Mouse (Mus musculus) left cerebral cortex, postnatal 25 days (tissue): Measurements from ENCODE around the gene Plekho2. TPM values are rescaled to one million over a fixed set of nuclear protein-coding genes. Genes with fewer than 3 reads are reported as not detected.

Source experiments
- DNase-seq, 2 experiments: peaks; one replicate each; pipeline ENCODE4 v3.0.0; 2022; ENCODE audit warnings: low spot score in 2 of 2, mixed read lengths in 1 of 2
- intact Hi-C: fragments of 180-260 bp; cut with DNase I; formaldehyde crosslinking; loops from one replicate; pipeline ENCODE4 v1.15.1; 2025
- total RNA-seq, 2 experiments: library from RNA; stranded (reverse); gene quantifications; 2 replicates each; pipeline ENCODE4 v1.2.3; 2021

The Plekho2 gene
- total RNA-seq, 2 experiments from 2014 or later, result 13.3 to 17.0 TPM

DNA sequence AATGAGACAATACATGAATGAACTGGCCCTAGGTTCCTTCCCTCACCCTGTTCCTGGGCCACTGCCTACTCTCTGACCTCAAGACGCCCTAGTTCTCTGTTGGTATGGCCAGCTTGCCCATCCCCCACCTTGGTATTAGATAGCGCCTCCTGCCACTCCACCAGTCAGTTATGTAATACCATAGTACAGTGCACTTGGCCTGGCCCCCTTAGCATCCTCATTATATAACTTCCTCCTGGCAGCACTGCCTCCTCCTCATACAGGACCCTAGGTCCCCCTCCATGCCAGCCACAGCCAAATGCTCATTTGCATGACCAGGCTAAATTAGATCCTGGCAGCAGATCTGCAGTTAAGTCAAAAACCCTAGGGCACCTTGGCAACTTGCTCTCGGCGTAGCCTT is 18.8 kb downstream of the Plekho2 start:
- intact Hi-C loops, result no loop called here
- peak; percentile 15 to 33 for DNase-seq

DNA sequence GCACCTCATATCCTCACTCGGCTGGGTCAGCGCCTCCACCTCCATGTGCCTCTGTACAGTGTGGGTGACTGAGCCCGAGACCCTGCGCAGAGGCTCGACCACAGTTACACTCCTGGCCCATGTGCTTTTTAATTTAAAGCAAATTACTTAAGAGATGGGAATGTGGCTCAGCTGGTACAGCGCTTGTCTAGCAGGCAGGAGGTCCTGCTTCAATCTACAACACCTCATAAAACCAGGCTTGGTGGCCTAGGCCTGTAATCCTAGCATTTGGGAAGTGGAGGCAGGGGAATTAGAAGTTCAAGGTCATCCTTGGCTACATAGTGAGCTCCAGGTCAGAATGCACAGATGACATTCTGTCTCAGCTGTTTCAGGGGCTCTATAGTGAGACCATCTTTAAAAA is 21.0 kb downstream of the Plekho2 start:
- no peak for DNase-seq
- intact Hi-C loops, result no loop called here

DNA sequence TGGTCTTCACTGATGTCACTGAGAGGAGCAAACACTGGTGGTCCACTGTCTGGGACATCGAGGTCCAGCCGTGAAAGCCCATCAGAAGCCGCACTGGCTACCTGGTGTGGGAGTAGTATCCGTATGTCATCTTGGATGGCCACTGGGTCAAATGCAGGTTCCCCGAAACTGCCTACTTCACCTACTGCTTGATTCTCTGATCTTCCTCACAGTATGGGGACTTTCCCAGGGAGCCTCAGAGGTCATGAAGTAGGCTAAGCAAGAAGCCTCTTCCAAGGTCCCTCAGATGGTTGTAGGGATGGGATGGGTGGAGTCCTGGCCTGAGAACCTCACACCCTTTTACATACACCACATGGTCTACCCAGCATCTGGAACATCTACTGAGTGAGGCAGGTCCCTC is 22.9 kb downstream of the Plekho2 start:
- intact Hi-C loops, result no loop called here

DNA sequence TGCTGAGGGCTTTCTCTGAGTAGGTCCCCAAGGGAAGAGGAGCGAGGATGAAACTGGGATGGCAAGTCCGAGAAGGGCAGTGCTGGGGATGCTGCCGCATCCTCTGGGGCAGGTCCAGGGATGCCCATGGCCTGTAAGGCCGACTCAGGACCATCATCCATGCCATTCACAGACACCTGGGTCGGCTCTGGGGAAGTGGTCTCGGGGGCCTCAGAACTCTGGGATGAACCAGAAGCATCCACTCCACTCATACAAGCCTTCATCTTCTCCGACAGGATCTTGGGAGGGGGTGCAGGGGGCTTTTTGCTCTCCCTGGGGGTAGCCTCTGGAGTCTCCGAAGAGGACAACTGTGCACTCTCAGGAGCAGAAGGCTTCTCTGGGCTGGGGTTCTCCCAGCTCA is 23.5 kb downstream of the Plekho2 start:
- DNase-seq, result no peak
- intact Hi-C loops, result no loop called here

More for the DNA sequence above, 22.9 kb downstream of the Plekho2 start:
- DNase-seq, result no peak

DNA sequence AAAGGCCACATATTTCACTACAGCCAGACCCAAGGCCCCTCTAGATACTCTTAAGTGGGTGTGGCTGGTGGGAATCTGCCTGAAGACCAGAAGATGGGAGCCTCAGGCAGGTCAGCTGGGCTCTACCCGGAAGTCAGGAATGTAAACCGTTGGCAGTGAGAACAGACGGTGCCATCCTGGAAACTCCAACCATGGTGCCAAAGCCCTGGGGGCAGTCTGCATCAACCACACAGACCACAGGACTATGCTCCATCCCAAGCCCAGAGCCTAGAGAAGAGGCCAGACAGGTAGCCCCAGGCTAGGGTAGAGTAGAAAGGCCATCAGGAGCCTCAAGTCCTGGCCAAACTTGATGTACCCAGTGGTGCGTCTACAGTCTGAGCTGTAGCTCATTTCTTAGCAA is 24.2 kb downstream of the Plekho2 start:
- intact Hi-C loops, result no loop called here
- no peak for DNase-seq

DNA sequence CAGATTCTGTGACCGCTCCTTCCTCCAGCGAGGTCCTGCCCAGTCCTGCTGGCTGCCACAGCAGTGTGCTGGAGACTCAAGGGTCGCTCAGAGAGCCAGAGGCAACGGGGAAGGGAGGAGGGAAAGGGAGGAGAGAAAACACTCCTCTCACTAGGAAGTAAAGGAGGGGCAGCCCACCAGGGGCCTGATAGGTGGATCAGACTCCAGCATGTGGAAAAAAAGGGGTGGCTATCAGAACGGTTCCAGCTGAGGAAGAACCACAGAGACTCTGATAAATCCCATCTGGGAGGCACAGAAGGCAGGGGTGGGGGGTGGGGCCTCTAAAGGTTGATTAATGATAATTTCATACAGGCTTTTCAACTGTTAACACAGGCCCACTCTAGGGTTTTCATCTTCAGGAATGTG is 24.8 kb downstream of the Plekho2 start:
- intact Hi-C loops, result no loop called here
- no peak for DNase-seq

DNA sequence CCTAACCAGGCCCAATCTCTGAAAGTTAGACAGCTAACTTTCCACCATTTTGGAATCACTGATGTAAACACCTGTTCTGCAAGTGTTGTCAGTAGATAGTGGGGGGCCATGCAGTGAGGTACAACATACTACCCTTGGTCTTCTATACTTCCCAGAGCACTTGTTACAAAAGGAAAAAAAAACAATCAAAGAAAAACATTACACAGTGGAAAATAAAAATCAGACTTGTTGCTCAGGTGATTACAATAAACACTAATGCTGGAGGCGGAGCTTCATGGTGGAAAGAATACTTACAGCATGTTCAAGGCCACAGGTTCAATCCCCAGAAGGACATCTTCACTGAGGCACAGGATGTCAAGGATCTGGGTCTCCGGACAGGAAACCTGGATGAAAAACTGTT is 27.1 kb downstream of the Plekho2 start:
- intact Hi-C loops, result no loop called here
- no peak for DNase-seq

DNA sequence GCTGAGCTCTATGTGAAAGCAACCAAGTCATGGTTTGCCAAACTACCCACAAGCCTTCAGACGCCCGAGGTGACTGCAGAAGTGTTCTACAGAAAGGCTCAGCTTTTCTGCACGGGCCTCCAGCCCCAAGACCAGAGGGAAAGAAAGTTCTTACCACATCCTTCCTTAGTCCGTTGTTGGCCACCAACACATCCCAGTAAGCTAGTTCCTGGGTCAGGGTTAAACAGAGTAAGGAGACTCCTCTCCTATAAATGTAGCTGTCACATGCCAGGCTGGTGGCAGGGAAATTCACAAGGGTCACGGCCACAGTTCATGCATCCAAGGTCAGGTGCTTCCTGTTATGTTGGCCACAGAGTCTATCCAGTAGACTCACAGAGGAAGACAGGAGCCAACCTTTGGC is 27.7 kb downstream of the Plekho2 start:
- DNase-seq, result no peak
- intact Hi-C loops, result no loop called here

DNA sequence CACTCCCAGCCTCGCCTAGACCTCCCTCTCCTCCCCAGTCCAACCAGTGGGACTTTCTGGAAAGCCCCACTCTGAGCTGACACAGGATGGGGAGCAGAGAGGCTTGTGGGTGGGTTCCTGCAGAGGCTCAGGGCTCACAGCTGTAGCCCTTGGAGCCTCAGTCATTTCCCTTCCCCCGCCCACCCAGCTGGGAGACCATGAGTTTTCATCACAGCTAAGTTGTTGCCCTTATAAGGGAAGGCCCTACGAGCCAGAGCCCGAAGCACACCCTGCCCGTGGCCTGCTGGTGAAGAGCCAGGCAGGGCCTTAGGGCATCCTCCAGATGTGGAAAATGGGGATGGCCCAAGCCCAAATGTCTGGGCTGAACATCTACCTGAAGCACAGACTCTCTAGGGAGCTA is 28.8 kb downstream of the Plekho2 start:
- no peak for DNase-seq
- intact Hi-C loops, result no loop called here

DNA sequence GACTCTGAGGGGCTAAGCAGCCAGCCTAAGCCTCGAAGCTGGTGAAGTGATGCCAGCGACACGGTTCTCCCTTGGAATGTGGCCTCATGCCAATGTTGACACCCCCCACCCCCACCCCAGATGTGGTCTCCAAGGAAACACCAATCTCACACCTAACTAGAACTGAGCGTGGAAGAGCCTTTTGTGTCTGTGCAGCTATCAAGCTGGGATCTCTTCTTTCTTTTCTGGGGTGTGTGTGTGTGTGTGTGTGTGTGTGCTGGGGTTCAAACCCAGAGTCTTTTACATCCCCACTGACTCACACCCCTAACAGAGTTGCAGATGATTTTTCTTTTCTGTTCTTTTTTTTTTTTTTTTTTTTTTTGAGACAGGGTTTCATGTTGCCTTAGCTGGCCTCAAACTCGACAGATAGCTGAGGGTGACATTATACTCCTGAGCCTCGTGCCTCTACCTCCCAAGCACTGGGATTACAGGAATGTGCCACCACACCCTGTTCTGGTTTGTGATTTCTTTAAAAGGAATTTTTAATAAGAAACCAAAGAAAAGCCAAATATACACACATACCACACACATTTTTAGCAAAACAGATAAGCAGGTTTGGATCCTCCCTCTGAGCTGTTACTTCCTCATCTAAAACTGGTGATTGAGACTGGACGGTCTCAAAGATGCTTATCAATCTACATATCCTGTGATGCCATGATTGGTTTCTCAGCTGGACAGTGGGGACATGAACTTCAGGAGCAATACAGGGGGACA is 29.6 kb downstream of the Plekho2 start:
- intact Hi-C loops, result no loop called here
- no peak for DNase-seq

DNA sequence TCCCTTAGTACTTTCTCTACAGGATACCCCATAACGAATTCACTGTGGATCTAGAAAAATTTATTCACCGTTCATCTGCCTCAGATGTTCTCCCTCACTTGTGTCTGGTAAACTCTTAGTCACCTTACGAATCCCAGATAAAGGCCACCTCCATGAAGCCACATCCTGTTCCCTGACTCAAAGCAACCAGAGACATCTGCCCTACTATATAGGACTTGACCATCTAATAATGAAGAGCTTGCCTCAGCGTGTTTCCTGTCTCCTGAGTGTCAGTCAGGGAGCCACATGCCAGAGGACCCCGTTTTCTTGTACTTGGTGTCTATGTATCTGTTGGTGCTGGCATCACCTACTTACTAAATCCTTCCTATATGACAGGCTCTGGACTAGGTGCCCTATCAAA is 30.2 kb downstream of the Plekho2 start:
- intact Hi-C loops, result no loop called here
- DNase-seq, result no peak

DNA sequence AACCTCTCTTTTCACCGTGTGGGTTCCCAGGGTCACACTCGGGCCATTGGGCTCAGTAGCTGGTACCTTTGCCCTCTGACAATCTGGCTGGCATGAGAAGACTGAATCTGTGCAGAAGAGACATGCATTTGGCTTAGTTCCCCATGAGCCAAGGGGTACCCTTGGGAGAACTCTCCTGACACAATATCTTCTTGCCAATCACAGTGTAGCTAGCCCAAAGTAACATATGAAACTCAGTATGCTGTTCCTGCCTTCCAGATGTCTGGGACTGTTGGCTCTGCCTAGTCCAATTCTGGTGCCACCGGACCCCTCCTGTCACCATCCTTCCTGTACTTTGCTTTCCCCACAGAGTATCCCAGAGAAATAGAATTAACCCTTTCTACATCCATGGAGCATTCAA is 30.7 kb downstream of the Plekho2 start:
- intact Hi-C loops, result no loop called here
- no peak for DNase-seq

DNA sequence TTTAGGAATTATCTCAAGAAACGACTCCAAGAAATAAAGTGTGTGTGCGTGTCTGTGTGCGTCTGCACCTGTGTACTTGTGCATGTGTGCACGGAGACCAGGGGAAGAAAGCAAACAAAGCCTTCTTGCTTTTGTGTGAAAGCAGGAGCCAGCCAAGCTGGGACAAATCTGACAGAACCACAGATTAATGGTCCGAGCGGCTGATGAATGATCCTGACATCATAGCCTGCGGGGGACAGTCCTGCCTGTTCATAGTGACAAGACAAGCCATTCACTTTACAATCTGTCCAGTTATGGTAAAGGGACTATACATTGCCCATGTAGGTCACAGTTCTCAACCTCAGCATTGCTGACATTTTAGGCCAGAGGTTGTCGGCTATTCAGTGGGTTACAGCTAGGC is 31.5 kb downstream of the Plekho2 start:
- intact Hi-C loops, result no loop called here
- no peak for DNase-seq

DNA sequence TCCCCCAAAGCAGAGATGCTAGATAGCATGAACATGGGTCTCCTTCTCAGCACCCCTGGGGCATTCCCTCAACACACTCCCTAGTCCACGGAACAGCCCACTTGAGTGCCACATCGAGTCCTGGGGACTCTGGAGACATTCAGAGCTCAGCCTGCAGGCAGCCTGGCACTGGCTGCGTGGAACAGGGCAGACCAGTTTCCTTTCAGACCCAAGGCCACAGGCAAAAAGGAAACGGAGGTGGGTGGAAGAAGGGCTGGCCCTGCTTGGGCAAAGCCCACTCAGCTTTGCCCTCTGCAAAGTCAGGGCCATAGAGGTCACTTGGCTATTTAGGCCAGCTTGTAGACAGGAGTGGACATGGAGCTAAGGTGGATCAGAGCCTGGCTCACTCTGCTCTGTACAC is 32.0 kb downstream of the Plekho2 start:
- no peak for DNase-seq
- intact Hi-C loops, result no loop called here

DNA sequence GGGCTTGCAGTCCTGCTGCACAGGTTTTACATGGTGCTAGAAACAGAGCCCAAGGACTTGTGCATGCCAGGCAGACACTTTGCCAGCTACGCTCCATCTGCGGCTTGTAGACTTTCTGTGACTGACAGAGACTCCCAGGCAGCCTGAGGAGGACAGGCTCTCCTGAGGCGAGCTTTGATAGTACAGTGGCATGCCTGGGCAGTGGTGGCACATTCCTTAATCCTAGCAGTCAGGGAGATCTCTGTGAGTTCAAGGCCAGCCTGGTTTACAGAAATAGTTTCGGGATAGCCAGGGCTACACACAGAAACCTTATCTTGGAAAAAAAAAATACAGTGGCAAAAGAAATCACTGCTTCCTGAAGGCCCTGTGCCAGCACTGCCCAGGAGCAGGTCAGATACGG is 32.7 kb downstream of the Plekho2 start:
- DNase-seq, result no peak
- intact Hi-C loops, result no loop called here

DNA sequence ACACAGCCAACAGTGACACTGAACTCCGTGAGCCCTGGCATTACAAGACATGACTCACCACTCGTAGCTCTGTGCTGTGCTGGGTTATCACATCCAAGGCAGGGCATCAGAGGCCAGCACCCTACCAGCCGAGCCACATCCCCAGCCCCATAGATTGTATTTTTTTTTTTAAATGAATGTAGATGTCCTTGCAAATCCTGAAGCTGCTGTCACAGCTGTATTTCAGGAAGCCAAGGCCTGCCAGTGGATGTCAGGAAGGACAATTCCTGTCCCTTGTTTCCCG is 33.5 kb downstream of the Plekho2 start:
- DNase-seq, result no peak
- intact Hi-C loops, result no loop called here

DNA sequence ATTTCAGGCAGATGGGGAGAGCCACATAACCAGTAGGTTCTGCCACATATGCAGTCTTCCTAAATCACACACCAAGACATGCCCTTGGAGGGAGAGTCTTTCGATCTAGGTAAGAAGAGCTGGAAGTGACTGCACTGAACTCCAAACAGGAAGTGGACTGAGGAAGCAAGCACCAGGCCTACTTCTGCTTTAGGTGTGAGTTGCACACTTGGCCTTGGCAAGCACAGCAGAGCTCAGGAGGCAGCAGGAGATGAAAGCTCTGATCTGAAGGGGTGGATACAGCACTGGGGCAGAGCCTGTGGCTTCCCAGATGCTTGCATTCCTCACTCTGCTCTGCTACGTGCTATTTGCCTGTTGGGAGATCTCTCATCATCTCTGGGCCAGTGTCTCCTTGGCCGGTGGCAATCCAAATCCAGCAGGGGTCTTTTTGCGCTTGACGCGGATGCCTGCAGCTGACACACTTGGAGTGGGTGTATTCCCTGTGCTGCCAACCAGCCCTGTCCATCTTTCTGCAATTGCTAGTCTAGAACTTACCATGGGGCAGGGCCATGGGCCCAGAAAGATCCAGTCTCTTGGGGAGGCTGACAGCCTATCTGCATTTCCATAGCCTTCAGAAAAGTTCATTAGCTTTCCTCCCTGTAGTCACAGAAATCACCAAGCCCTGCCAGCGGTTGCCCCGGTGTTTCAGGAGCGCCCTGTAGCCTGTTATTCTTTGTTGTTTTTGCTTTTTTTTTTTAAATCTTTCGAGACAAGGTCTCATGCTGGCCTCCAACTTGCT is 34.0 kb downstream of the Plekho2 start:
- intact Hi-C loops, result no loop called here
- DNase-seq, result no peak

DNA sequence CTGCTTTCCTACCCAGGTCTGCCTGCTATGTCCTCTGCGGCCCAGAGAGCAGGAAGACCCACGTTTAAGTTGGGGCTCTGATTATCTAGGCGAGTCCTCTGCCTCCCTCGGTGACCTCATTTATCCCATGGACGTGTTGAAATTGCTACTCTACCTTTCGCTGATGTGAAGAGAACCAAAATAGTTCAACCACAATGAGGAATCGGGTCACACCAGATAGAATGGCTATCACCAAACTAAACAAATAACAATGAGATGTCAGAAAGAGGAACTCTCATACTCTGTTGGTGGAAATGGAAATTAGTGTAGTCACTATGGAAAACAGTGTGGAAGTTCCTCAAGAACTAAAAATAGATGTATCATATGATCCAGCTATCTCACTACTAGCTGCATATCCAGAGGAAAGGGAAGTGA is 37.7 kb downstream of the Plekho2 start:
- intact Hi-C loops, result no loop called here
- no peak for DNase-seq

DNA sequence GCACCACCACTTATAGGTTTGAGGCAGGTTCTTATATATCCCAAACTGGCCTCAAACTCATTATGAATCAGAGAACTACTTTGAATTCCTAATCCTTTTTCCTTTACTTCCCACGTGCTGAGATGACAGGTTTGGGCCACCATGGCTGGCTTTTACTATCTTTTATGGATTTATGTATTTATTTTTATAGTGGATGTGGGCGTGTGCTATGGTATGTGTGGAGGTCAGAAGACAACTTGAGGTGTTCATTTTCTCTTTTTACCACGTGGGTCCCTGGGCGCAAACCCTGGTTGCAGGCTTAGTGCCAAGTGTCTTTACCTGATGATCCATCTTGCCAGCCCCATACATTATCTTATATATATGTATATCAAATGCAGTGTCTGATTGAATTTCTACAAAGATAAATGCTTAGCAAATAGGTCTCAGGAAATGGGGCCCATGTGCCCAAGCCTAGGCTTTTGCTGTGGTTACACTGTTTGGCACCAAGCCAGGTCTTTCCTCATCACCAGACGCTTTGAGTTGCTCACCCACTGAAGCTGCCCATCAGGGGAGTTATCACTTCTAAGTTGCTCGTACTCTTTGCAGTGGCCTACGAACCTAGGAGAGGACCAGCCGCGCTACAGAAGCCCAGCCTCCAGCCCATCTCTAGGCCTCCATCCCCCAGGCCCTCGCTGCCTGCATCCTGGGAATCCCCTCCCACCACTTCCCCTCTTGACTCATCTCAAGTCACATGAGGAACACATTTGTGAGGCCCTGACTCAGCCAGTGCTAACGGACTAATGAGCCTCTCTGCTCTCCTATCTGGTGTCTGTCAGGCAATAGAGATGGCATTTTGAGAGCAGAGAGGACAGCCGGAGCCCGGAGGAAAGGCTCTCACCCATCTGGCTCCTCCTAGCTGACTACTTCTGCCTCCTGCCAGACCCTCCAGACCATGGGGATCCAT is 38.4 kb downstream of the Plekho2 start:
- intact Hi-C loops, result no loop called here
- DNase-seq, result peak; percentile 16 to 51

DNA sequence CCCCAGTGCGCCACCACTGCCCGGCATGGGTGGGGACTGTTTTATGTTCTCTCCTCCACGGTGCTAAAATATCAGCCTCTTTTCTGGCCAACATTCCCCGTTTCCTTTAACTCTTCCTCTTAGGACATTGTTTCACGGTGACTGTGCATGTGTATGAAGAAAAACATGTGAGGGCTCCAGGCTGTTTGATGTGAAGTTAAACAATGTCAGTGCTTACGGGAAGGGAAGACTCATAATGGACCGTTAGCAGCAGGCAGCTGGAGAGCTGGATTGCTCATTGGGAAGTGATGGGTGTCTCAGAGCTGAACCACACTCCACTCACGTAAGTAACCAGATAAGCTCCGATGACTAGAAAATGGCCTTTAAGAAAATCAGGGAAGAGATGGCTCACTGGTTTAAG is 40.1 kb downstream of the Plekho2 start:
- intact Hi-C loops, result no loop called here
- no peak for DNase-seq
